Mouse (Mus musculus) cerebellum, adult 18-20 months (tissue): ENCODE measurements around the gene 4930435E12Rik.

Experiments
- DNase-seq, 2 experiments: peaks; one replicate each; pipeline ENCODE4 v3.0.0; 2021

4930435E12Rik gene

DNA sequence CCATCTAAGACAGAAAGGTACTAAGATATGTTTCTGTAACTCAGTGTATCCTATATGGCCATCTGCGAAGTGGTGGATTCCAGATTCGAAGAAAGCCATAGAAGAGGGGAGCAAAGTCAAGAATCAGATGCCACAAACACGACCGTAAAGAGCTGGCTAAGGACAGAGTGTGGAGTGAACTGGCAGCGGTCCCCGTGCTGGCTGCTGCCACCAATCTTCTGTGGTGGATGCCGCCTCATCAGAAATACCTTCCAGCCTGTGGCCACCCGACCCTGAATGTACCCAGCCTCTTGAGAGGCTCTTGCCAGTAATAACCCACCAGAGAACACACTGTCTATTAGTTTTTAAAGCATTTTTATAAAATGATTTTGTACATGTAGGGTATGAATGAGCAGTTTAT lies 60.2 kb downstream of the 4930435E12Rik start:
- no peak for DNase-seq

DNA sequence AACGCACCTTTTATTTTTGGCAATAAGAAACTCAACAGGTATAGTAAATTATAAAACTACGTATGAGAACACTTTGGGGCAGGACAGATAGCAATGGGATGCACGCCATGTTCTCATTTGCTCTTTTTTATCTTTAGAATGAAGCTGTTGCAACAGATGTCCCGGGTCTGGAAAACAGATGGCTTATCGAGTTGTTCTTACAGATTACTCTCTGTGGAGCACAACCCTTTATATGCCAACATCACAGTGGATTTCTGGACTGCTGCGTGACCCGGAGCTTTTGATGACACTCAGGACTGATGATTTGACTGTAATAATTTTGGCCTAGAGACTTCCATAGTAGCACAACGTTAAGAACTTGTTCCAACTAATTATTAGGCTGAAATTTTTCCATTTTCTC lies 60.8 kb downstream of the 4930435E12Rik start:
- DNase-seq = no peak

DNA sequence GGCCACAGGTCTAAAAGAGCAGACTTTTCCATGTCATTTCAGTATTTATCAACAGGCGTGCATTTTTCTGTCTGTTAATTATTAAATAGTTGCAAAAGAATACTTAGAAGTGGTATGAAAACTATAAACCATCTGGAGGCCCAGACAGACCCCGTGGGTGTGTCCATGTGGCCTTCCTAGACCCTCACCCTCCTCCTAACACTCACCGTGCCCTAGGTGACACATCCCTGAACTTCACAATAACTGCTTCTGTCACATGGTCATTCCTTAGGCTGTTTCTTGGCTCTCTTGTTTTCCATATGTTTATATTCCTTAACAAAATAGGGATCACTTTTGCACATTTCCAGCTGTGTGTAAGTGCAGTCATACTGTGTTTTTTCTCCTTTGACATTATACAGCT lies 61.9 kb downstream of the 4930435E12Rik start:
- no peak for DNase-seq

DNA sequence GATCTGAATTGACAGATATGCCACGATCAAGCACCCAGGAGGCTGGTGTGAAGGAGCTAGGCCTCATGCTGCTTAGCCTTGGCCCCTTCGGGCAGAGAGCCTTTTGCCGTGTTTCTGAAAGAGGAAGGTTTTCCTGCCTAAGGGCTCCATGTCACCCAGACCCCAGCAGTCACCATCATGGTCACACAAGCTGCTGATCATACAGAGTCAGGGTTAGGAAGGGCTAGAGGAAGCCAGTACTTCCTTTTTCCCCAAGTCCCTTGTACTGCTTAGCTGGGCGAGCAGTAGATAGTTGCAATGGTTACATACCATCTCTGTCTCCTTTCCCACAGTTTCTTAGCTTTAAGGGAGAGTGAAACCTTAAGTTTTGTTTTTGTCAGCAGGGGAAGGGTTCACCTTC lies 65.0 kb downstream of the 4930435E12Rik start:
- DNase-seq = no peak

DNA sequence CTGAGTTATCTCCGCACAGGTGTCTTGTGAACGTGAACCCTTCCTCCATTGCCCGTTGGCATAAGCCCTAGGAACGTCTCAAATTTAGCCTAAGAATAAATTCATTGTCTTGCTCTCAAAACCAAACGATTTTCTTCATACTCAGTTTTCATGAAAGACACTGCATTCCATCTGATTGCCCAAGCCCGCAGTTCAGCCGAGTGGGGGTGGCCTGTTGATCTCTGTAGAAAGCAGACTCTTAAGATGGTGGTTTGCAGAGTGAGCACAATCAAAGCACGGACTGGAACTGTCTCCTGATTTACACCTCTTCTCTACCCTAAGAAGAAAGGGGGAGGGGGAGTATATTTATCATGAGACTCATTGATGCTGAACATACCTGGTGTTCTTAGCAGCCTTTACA lies 66.1 kb downstream of the 4930435E12Rik start:
- no peak for DNase-seq
